Mouse (Mus musculus): ENCODE results near the gene Sv2c.
A peak's percentile ranks its signal among the peaks of the same experiment; 100 is the strongest.
"Not testable (repeated sequence)": the region's sequence is repeated elsewhere in the genome, so short reads cannot be mapped to it uniquely, and the experiment has no call there.

The Sv2c gene

GRCm38 (mm10) chr13:96132401-96132816 lies at the start of gene Sv2c:
Sv2c (minus strand) TSS chr13:96132577.
- peak in 1 of 2 experiments; percentile 6 for DNase-seq

- no peak for DNase-seq
Observed at GRCm38 (mm10) chr13:96180671-96181161, 48.3 kb upstream of the Sv2c start.

GRCm38 (mm10) chr13:96175591-96176212 lies 43.3 kb upstream of the Sv2c start:
- no peak for DNase-seq

GRCm38 (mm10) chr13:96173686-96174085 lies 41.3 kb upstream of the Sv2c start:
- DNase-seq = no peak

GRCm38 (mm10) chr13:96172290-96172689 lies 39.9 kb upstream of the Sv2c start:
- no peak for DNase-seq

GRCm38 (mm10) chr13:96168991-96169665 lies 36.8 kb upstream of the Sv2c start:
- no peak for DNase-seq

- DNase-seq = no peak
Observed at GRCm38 (mm10) chr13:96166593-96166992, 34.2 kb upstream of the Sv2c start.

GRCm38 (mm10) chr13:96133363-96134100 lies 1.2 kb upstream of the Sv2c start:
- DNase-seq = no peak

- DNase-seq = no peak
Observed at GRCm38 (mm10) chr13:96132833-96133232, 456 bp upstream of the Sv2c start.

GRCm38 (mm10) chr13:96131911-96132310 lies 466 bp downstream of the Sv2c start:
- no peak for DNase-seq

- DNase-seq = no peak
Observed at GRCm38 (mm10) chr13:96131050-96131449, 1.3 kb downstream of the Sv2c start.

- DNase-seq = no peak
Observed at GRCm38 (mm10) chr13:96129081-96129480, 3.3 kb downstream of the Sv2c start.

- no peak for DNase-seq
Observed at GRCm38 (mm10) chr13:96126669-96127068, 5.7 kb downstream of the Sv2c start.

GRCm38 (mm10) chr13:96125011-96125410 lies 7.4 kb downstream of the Sv2c start:
- no peak for DNase-seq

GRCm38 (mm10) chr13:96112711-96113110 lies 19.7 kb downstream of the Sv2c start:
- DNase-seq = no peak

- no peak for DNase-seq
Observed at GRCm38 (mm10) chr13:96110767-96111166, 21.6 kb downstream of the Sv2c start.

GRCm38 (mm10) chr13:96106367-96106766 lies 26.0 kb downstream of the Sv2c start:
- DNase-seq = no peak

- DNase-seq = no peak
Observed at GRCm38 (mm10) chr13:96090929-96091328, 41.4 kb downstream of the Sv2c start.

GRCm38 (mm10) chr13:96085581-96086302 lies 46.6 kb downstream of the Sv2c start:
- no peak for DNase-seq

GRCm38 (mm10) chr13:96081754-96082153 lies 50.6 kb downstream of the Sv2c start, which contains the start of gene Gm17190:
Gm17190 (plus strand) TSS chr13:96082054.
- not testable (repeated sequence) for DNase-seq

GRCm38 (mm10) chr13:96081276-96081675 lies 51.1 kb downstream of the Sv2c start, which contains the start of gene Gm20075:
Gm20075 (minus strand) TSS chr13:96081376.
- not testable (repeated sequence) for DNase-seq

- DNase-seq = no peak
Observed at GRCm38 (mm10) chr13:96073555-96073954, 58.8 kb downstream of the Sv2c start.

GRCm38 (mm10) chr13:96052755-96053154 lies 79.6 kb downstream of the Sv2c start:
- DNase-seq = no peak

Data from thymus, postnatal 36 days (tissue).